Mouse (Mus musculus): ENCODE measurements at regions not wholly inside any gene's neighbourhood (a gene's known extent, or its start where the extent isn't known, plus 50 kb on each side); places are given as distances from the start of the nearest gene placed in this dataset.

GRCm38 (mm10) chr5:77594719-77595118, 186.9 kb upstream of the Igfbp7 start:
- no peak for DNase-seq

GRCm38 (mm10) chr5:77589252-77589651, 181.4 kb upstream of the Igfbp7 start:
- no peak for DNase-seq

GRCm38 (mm10) chr5:77581702-77582101, 173.9 kb upstream of the Igfbp7 start:
- DNase-seq, result no peak

DNA sequence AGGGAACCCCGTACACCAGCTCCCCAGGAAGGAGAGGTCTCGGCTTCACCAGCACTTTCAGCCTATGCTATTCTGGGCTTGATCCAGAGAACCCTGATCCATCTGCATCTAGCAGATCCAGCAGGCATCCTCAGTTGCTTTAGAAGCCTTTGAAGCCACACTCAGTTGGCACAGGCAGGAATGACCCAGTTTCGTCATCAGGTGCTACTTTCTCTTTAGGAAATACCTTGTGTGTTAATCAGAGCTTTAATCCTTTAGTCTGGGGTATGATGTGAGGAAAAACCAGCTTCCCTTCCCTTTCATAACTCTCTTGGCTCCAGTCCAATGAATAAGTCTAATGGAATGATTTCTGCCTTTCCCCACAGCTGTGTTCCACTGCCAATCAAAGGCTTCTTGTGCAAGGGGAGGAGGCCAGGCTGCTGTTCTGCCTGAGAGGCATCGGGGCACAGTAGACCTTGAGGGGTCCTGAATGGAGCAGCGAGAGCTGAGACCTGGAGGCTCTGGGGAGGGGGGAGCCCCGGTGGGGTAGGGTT, 173.3 kb upstream of the Igfbp7 start:
- DNase-seq, result peak in 1 of 2 experiments; percentile 31

GRCm38 (mm10) chr5:77579826-77580745, 172.2 kb upstream of the Igfbp7 start:
- no peak for DNase-seq

DNA sequence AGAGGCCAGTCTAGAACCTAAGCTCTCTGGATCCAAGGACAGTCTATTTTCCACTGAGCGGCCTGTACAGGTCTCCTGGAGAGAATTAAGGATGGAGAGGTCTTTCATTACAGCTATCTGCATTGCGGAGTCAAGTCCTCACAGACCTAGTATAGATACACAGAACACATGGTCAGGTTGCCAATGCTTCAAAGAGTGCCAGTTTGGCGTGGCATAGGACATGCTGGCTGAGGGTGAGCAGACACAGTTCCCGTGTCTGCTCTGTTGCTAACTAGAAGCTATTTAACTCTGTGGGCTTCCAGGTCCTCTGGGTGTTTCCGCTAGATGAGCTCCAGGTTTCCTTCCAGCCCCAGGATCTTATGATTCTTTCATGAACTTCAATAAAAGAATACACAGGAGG, 169.0 kb upstream of the Igfbp7 start:
- no peak for DNase-seq

DNA sequence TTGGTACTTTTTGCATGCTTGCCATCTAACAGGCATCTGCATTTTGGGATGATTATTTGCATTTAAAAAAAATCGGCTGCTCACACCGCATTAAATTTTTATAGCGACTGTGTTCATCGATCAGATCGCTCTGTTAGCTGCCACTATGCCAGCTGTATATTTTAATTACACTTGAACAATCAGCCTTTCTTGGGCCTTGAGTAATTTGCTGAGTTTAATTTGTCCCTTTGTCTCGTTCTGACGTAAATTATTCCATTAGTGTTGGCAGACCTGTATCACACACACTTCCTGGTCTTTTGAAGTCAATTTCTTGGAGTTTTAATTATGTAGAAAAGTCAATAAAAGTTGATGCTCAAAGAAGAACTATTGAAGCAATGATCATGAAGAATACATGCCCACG, 167.9 kb upstream of the Igfbp7 start:
- DNase-seq, result no peak

GRCm38 (mm10) chr5:77570364-77570763, 162.5 kb upstream of the Igfbp7 start:
- no peak for DNase-seq

DNA sequence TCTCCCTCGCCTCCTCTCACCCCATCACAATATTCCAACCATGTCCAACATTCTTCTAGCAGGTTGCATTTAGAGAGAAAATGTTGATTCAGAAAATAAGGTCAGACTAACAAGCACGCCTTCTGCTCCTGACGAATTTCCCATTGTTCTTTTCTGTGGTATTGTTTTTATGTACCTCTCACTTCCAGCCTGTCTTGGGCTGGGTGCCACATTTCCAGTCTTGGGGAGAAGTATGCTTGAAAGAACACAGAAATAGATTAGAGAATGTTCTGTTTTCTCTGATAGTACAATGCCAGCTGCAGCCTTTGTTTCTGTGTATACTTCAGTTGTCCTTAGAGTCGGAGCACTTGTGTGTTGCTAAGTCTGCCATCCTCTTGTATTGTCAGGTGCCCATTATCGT, 160.3 kb upstream of the Igfbp7 start:
- no peak for DNase-seq

DNA sequence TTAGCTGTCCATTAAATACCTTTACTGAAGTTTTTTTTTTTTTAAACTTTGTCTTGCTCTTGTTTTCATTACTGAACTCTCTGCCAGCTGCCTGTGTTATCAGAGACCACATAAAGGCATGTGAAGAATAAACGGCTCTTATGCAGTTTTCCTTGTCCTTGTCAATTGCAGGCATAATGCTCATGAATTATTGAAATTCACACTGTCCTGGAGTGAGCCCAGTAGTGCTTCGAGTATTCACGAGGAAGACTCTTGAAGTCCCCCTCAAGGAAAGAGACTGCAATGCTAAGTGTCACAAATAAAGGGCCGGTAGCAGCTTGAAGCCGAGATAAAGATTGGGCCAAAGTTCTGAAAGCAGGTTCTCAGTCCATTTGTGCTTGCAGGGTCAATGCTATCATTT, 144.7 kb upstream of the Igfbp7 start:
- DNase-seq, result no peak

GRCm38 (mm10) chr5:77552081-77552480, 144.2 kb upstream of the Igfbp7 start:
- DNase-seq, result no peak

- no peak for DNase-seq
These were observed 138.3 kb upstream of the Igfbp7 start for GRCm38 (mm10) chr5:77546001-77546620.

DNA sequence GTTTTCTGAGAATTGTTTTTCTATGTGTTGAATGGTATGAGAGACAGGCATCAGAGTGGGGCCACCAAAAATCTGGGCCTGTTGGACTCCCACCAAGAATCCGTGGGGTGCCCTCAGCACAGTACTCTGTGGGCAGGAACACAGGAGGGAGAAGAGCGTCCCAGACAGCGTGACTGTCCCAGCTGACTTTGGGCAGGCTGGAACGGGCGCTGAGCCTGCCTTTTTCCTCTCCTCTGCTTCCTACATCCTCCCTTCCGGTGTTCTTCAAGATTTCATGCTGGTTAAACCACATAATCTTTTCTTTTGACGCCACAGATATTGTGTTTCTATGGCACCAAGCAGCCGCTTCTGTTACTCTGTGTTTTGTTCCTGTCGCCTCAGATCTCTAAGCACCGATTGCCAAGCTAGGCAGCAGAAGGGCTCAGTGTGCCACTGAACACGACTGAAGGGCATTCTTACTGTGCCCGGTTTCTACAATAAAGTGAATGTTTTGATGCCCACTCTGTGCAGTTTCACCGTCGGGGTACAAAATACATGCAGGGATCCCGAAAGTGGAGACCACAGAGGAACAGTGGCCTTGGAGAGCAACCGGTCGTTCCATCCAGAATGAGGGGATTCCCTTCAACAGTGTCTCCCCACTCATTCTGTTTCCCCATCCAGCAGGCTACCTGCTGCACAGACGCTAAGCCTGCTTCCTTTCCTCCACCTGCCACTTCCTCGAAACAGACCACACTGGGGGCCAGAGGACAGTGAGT, 124.6 kb upstream of the Igfbp7 start:
- DNase-seq, result no peak

GRCm38 (mm10) chr5:77530376-77530775, 122.5 kb upstream of the Igfbp7 start:
- DNase-seq, result no peak

GRCm38 (mm10) chr5:77517252-77517651, 109.4 kb upstream of the Igfbp7 start:
- DNase-seq, result no peak

DNA sequence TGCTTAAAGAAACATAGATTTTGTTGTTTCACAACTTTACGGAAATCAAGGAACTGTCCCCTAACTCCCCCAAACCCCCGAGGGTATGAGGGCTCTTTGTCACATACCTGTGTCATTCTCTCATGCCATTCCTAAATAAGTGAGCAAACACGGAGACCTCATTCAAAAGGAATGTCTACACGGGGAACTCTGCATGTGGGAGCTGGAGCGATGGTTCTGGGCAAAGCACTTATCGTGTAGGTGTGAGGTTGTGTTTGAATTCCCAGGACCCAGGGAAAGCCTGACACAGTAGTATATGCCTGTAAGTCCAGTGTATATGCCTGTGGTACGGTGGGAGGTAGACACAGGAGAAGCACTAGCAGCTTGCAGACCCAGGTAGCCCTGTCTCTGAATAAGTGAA, 107.6 kb upstream of the Igfbp7 start:
- DNase-seq, result no peak

DNA sequence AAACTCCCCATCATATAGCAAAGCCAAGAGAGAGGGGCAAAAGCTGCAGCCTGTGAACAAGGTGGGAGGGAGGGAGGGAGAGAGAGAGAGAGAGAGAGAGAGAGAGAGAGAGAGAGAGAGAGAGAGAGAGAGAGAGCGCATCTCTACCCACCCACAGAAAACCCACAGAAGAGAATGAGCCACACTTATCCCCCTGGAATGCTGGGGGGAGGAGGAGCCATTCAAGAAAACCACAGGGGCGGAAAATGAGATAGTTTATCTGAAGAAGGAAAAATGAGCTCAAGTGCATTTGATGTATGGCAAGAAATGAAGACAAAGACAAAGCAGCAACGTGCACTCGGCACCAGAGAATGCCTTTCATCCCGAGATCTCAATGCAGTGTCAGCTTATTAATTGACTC, 94.8 kb upstream of the Igfbp7 start:
- no peak for DNase-seq

GRCm38 (mm10) chr5:77499949-77500460, 92.2 kb upstream of the Igfbp7 start:
- no peak for DNase-seq

DNA sequence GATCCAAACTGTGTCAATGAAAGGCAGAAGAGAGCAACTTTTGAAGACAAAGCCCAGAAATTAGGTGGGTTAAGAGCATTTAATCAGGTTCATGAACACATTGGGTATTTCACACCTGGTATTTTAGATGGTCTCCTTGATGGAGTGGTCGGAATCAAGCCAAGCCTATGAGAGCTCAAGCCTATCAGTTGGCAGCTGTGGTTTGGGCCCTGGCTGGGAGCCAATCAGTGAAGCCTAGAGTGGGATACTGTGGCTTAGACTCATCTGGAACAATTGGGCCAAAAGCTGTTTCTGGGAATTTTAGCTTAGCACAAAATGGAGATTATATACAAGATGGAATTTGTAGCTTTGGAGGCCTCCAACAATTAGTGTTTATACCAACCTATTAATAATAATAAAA, 86.8 kb upstream of the Igfbp7 start:
- no peak for DNase-seq

DNA sequence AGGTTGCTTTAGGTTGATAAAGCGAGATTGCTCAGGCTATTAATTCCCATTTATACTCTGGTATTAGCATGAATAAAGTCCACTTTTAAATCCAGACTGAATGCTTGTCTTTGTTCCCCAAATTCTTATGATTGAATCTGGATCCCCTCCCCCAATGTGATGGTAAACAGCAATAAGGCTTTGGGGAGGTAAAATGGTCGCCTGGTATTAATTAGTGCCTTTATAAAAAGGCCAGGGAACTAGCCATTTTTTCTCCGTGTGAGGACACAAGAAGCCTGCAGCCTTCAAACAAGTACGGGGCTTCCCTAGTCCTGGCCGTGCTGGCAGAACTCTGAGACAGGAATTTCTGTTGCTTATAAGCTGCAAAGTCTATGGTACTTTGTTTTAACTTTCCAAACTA, 81.1 kb upstream of the Igfbp7 start:
- DNase-seq, result no peak

- DNase-seq, result no peak
These were observed 80.3 kb upstream of the Igfbp7 start for GRCm38 (mm10) chr5:77487837-77488827.

Measured in kidney, postnatal 25 days (tissue).